In genomic region chr10:81496264-81496901, GRCm38 (mm10) we compare ENCODE assay signal across 8 mouse cellular contexts. TPM values are rescaled to one million over a fixed set of nuclear protein-coding genes. Genes with fewer than 3 reads are reported as not detected.
DNase-seq lines count a peak whose midpoint lies in the region; ATAC-seq lines count a peak whose summit lies in the region.

Gene Ncln, minus strand, starts transcription at chr10:81496392.

- H3K27me3 ChIP-seq in forebrain, embryonic 14.5 days (replicated peaks; ENCODE audit: control insufficient read depth, insufficient read depth, low read length): no peaks in the 10 kb centered on the region
- no peaks in the 10 kb centered on the region for H3K27me3 ChIP-seq in neural tube, embryonic 15.5 days (replicated peaks)

- H3K9me3 ChIP-seq in forebrain, embryonic 14.5 days (replicated peaks; ENCODE audit: control insufficient read depth, low read length): no peaks in the 10 kb centered on the region
- H3K9me3 ChIP-seq in neural tube, embryonic 15.5 days (replicated peaks): no peaks in the 10 kb centered on the region

- H3K4me2 ChIP-seq in forebrain, embryonic 14.5 days (ENCODE audit: low read length): peak within 1 kb of the TSS; percentile 97
- H3K4me2 ChIP-seq in neural tube, embryonic 15.5 days: peak within 1 kb of the TSS; percentile 97

- peak; percentile 98 for ATAC-seq in forebrain, embryonic 14.5 days
- peak; percentile 96 for ATAC-seq in neural tube, embryonic 15.5 days (ENCODE audit: low FRiP score)

- H3K9ac ChIP-seq in forebrain, embryonic 14.5 days (ENCODE audit: low read length): peak within 1 kb of the TSS; percentile 82
- peak within 1 kb of the TSS; percentile 84 for H3K9ac ChIP-seq in neural tube, embryonic 15.5 days (replicated peaks)

- intact Hi-C loops in heart, postnatal 14 days (cut with DNase I): no loop called here

- peak within 1 kb of the TSS; percentile 15; the same call in 1 of the 2 replicates for H3K27ac ChIP-seq in forebrain, embryonic 14.5 days (ENCODE audit: low read depth, low read length)
- H3K27ac ChIP-seq in neural tube, embryonic 15.5 days (replicated peaks): peak within 1 kb of the TSS; percentile 87

- H3K4me1 ChIP-seq in forebrain, embryonic 14.5 days (ENCODE audit: control insufficient read depth, insufficient read depth, low read length): peaks cover 15% of the 10 kb centered on the region
- H3K4me1 ChIP-seq in neural tube, embryonic 15.5 days: peaks cover 30% of the 10 kb centered on the region

- under 1% methylated on average over 43 of the region's 45 CpGs for WGBS in forebrain, embryonic 14.5 days
- whole genome bisulfite sequencing in neural tube, embryonic 15.5 days: 0% methylated on average over 37 of the region's 45 CpGs

- peak; percentile 99 for DNase-seq in ES-CJ7 (ENCODE audit: low read depth, low spot score)
- DNase-seq in cerebellum, adult 11 months: peak; percentile 97
- DNase-seq in forebrain, embryonic 14.5 days (ENCODE audit: low spot score): peak; percentile 100
- DNase-seq in heart, postnatal 14 days: peak; percentile 96 to 99
- DNase-seq in layer of hippocampus, adult 11-12 months (ENCODE audit: low spot score): peak; percentile 99
- DNase-seq in lung, adult 18-20 months: peak; percentile 99
- DNase-seq in testis, postnatal 14 days (ENCODE audit: low spot score): peak; percentile 98

- H3K4me3 ChIP-seq in forebrain, embryonic 14.5 days (ENCODE audit: low read depth, low read length): peak within 1 kb of the TSS; percentile 84
- peak within 1 kb of the TSS; percentile 74 for H3K4me3 ChIP-seq in neural tube, embryonic 15.5 days (replicated peaks)

- H3K36me3 ChIP-seq in forebrain, embryonic 14.5 days (ENCODE audit: control insufficient read depth, insufficient read depth, low read length): peaks cover 19% of the 10 kb centered on the region
- H3K36me3 ChIP-seq in neural tube, embryonic 15.5 days: peaks cover 20% of the 10 kb centered on the region

RNA-seq across cellular contexts. Expression of gene Ncln, which starts in this region (rescaled TPM):
- 36.8 and 52.0 TPM in 2 replicates for polyA plus RNA-seq in forebrain, embryonic 14.5 days (2014; fragmentation: Nextera tagmentation; extraction: Ambion mirVana)
- 10 to 100 TPM; 55.4 to 62.0 TPM for total RNA-seq in heart, postnatal 14 days (2021)
- 68.5 and 70.3 TPM in 2 replicates for polyA plus RNA-seq in neural tube, embryonic 15.5 days (2015; fragmentation: Nextera tagmentation; extraction: Ambion mirVana)

Comparison
In these comparisons a context has a peak if more than half of its experiments do, and no peak if none do; other contexts are left out.
1. Peak in every context shown above with its lines: DNase-seq, ATAC-seq, H3K4me3 ChIP-seq and H3K27ac ChIP-seq.